Mouse (Mus musculus) erythroblast, embryonic 14.5 days (primary cell): ENCODE measurements around the gene Spag5. TPM values are rescaled to one million over a fixed set of nuclear protein-coding genes. Genes with fewer than 3 reads are reported as not detected.
"Not testable (repeated sequence)": the region's sequence is repeated elsewhere in the genome, so short reads cannot be mapped to it uniquely, and the experiment has no call there.

Experiments used
- H3K27me3 ChIP-seq: 2 replicates; pipeline ENCODE4 v1.6.1; 2012; ENCODE audit warnings: inconsistent platforms; ENCODE audit not compliant: control insufficient read depth
- H3K36me3 ChIP-seq: 2 replicates; pipeline ENCODE4 v1.6.1; 2012; ENCODE audit warnings: mild to moderate bottlenecking, inconsistent platforms; ENCODE audit not compliant: control insufficient read depth
- H3K4me1 ChIP-seq: 2 replicates; pipeline ENCODE4 v1.6.1; 2012; ENCODE audit warnings: inconsistent platforms; ENCODE audit not compliant: control insufficient read depth
- H3K4me3 ChIP-seq: replicated peaks from 2 replicates; pipeline ENCODE3; 2012; ENCODE audit warnings: moderate library complexity, mild to moderate bottlenecking, inconsistent platforms
- H3K9me3 ChIP-seq: 2 replicates; pipeline ENCODE4 v1.6.1; 2012; ENCODE audit warnings: low read length, inconsistent platforms, mixed read lengths; ENCODE audit not compliant: control insufficient read depth
- GATA1 ChIP-seq: IDR thresholded peaks from 2 replicates; pipeline ENCODE4 v1.6.1; 2012; ENCODE audit warnings: low read length, inconsistent platforms, mixed read lengths
- TAL1 ChIP-seq: IDR thresholded peaks from 3 replicates; pipeline ENCODE4 v1.6.1; 2012; ENCODE audit warnings: low read length, inconsistent platforms, mixed read lengths
- polyA plus RNA-seq: library from polyadenylated mRNA; stranded (reverse); fragments of >175 nt; gene quantifications from 2 replicates; pipeline ENCODE4 v1.2.3, GENCODE M21; 2012

Spag5 gene
- 19.3 and 21.5 TPM in 2 replicates for polyA plus RNA-seq

GRCm38 (mm10) chr11:78301357-78302084 lies at the start of gene Spag5:
Gene Spag5 (plus strand): TSS chr11:78301529.
- Histone ChIP-seq H3K4me3 (peak within 1 kb of the TSS; percentile 89), H3K9me3 (no peaks in the 10 kb centered on the region), H3K27me3 (no peaks in the 10 kb centered on the region), H3K36me3 (peaks cover 38% of the 10 kb centered on the region), H3K4me1 (peaks cover 44% of the 10 kb centered on the region)
- TF ChIP-seq GATA1 (no peak), TAL1 (no peak)

- H3K27me3 ChIP-seq, result peaks cover 2% of the 10 kb centered on the region; the same call in 1 of the 2 replicates
- TF ChIP-seq TAL1 (no peak), GATA1 (no peak)
- no peaks in the 10 kb centered on the region for H3K9me3 ChIP-seq
- H3K4me1 ChIP-seq, result peaks cover 7% of the 10 kb centered on the region
- H3K36me3 ChIP-seq, result peaks cover 30% of the 10 kb centered on the region
- no peak overlapping the region for H3K4me3 ChIP-seq
These were observed 44.7 kb upstream of the Spag5 start for GRCm38 (mm10) chr11:78256618-78257017.

DNA sequence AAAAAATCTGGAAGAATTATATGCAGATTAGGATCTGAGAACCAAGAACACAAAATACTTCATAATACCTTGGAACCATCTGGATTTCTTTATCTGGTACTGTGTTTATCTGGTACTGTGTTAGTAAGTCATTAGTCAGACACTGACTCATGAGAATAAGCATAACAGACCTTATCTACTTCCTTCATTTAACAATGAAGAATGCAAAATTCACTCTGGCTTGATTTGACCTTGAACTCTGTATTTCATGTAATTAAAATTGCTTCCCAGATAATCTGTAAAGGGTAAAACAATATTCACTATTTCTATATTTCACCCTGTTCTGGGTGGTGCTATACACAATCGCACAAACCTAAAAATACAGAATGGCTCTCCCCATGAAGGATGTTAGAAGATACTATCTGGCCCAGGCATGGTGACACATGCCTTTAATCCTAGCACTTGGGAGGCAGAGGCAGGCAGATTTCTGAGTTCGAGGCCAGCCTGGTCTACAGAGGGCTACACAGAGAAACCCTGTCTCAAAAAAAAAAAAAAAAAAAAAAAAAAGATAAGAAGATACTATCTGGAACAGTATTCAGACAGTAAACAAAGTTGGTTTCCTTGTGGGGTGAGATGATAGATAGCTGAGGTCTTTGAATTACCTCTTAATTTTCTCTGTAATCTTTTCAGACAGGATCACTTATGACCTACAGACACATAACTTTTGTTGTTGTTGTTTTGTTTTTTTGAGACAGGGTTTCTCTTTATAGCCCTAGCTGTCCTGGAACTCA lies 40.7 kb upstream of the Spag5 start:
- no peaks in the 10 kb centered on the region for H3K9me3 ChIP-seq
- peaks cover 2% of the 10 kb centered on the region; the same call in 1 of the 2 replicates for H3K27me3 ChIP-seq
- H3K36me3 ChIP-seq, result peaks cover 24% of the 10 kb centered on the region
- no peak for TF ChIP-seq GATA1
- no peak for TF ChIP-seq TAL1
- H3K4me3 ChIP-seq, result peak overlapping the region; percentile 70
- H3K4me1 ChIP-seq, result peaks cover 24% of the 10 kb centered on the region

- H3K36me3 ChIP-seq, result peaks cover 34% of the 10 kb centered on the region
- no peak for TF ChIP-seq TAL1
- H3K9me3 ChIP-seq, result no peaks in the 10 kb centered on the region
- peaks cover 24% of the 10 kb centered on the region for H3K4me1 ChIP-seq
- peaks cover 2% of the 10 kb centered on the region; the same call in 1 of the 2 replicates for H3K27me3 ChIP-seq
- H3K4me3 ChIP-seq, result peak within 1 kb of the TSS; percentile 70
These were observed 39.7 kb upstream of the Spag5 start, which contains the start of gene 2610507B11Rik for GRCm38 (mm10) chr11:78261380-78262352. Gene 2610507B11Rik (plus strand): TSS chr11:78261752.

DNA sequence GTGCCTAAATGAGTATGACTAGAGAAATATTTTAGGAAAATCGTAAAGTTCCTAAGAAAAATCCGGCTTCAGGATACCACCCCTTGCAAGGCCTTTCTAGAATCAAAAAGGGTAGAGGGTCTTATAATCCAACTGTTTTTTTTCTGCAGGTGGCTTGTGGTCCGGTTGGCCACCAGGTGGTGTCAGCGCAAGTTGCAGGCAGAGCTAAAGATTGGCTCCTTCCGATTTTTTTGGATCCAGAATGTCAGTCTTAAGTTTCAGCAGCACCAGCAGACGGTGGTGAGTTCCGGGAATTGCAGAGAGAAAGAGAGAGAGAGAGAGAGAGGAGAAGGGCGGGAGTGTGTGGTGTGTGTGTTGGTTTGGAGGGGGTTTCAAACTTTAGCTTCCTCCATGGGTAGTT lies 38.8 kb upstream of the Spag5 start:
- Histone ChIP-seq H3K4me1 (peaks cover 24% of the 10 kb centered on the region), H3K9me3 (no peaks in the 10 kb centered on the region), H3K27me3 (peaks cover 2% of the 10 kb centered on the region; the same call in 1 of the 2 replicates), H3K4me3 (peak overlapping the region; percentile 70), H3K36me3 (peaks cover 43% of the 10 kb centered on the region)
- TF ChIP-seq GATA1 (no peak), TAL1 (no peak)

DNA sequence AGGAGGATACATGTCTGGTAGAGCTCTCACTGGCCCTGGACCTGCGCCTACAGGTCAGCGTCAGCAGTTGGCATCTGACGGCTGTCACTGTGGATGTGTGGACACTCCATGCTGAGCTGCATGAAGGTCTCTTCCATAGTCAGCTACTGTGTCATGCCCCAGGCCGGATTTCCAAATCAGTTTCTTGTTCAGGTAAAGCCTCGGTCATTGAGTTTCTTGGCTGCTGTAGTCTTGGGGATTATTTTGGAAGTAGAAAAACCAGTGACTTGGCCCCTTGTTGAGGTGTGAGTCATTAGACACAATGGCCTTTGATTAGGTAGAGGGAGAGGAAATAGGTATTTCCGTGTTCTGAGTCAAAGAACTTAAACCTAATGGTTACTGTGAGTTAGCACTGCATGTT lies 35.8 kb upstream of the Spag5 start:
- peaks cover 24% of the 10 kb centered on the region for H3K4me1 ChIP-seq
- H3K36me3 ChIP-seq, result peaks cover 71% of the 10 kb centered on the region
- H3K9me3 ChIP-seq, result no peaks in the 10 kb centered on the region
- H3K27me3 ChIP-seq, result no peaks in the 10 kb centered on the region
- TF ChIP-seq TAL1 (no peak), GATA1 (no peak)
- no peak overlapping the region for H3K4me3 ChIP-seq

- Histone ChIP-seq H3K9me3 (no peaks in the 10 kb centered on the region), H3K36me3 (peaks cover 95% of the 10 kb centered on the region), H3K27me3 (no peaks in the 10 kb centered on the region), H3K4me1 (no peaks in the 10 kb centered on the region), H3K4me3 (no peak overlapping the region)
- TF ChIP-seq TAL1 (no peak), GATA1 (no peak)
These were observed 29.3 kb upstream of the Spag5 start for GRCm38 (mm10) chr11:78271986-78272385.

DNA sequence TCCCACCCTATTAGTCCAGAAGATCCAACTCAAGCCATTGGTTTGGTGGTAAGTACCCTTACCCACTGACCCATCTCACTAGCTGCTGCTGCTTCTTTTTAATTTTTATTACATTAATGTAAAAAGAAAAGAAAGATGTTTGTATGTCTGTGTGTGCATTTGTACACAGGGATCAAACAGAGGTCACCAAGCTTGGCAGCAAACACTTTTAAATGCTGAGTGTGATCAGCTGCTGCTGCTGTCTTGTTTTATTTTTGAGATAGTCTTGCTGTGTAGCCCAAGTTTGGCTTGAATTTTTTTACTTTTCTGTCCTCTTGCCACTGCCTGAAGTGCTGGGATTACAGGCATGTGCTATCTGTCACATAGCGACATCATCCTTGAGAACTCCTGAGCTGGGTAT lies 25.7 kb upstream of the Spag5 start:
- H3K36me3 ChIP-seq, result peaks cover 98% of the 10 kb centered on the region
- TF ChIP-seq TAL1 (no peak), GATA1 (no peak)
- no peak overlapping the region for H3K4me3 ChIP-seq
- no peaks in the 10 kb centered on the region for H3K9me3 ChIP-seq
- H3K4me1 ChIP-seq, result no peaks in the 10 kb centered on the region
- no peaks in the 10 kb centered on the region for H3K27me3 ChIP-seq

- H3K4me1 ChIP-seq, H3K4me3 ChIP-seq, H3K27me3 ChIP-seq, H3K9me3 ChIP-seq: not testable (repeated sequence)
- peaks cover 97% of the 10 kb centered on the region for H3K36me3 ChIP-seq
These were observed 25.2 kb upstream of the Spag5 start for GRCm38 (mm10) chr11:78276169-78276568.
